Mouse (Mus musculus) Patski (cell line): ENCODE results near the gene Limd1. TPM values are rescaled to one million over a fixed set of nuclear protein-coding genes. Genes with fewer than 3 reads are reported as not detected.
"Not testable (repeated sequence)": the region's sequence is repeated elsewhere in the genome, so short reads cannot be mapped to it uniquely, and the experiment has no call there.

Source experiments
- ATAC-seq: fragments of 100-300 bp; one replicate; pipeline ENCODE4 v1.8.0; 2021
- CTCF ChIA-PET: fragments of 350-600 bp; sonication (Branson Sonifier 250); formaldehyde crosslinking; loops from one replicate; lab custom pipeline; 2022; ENCODE audit warnings: inconsistent platforms; lab: Charles Lee
- POLR2A ChIA-PET: fragments of 350-600 bp; sonication (Branson Sonifier 250); formaldehyde crosslinking; loops from one replicate; lab custom pipeline; 2022; ENCODE audit warnings: antibody characterized with exemption, inconsistent platforms; lab: Charles Lee
- DNase-seq: peaks from one replicate; pipeline ENCODE4 v3.0.0-alpha.2; 2011; ENCODE audit warnings: low read depth, low spot score
- H3K27me3 ChIP-seq: fragments of 371-371 bp; one replicate; pipeline ENCODE4 v1.5.1; 2021
- CTCF ChIP-seq: fragments of 100-300 bp; IDR thresholded peaks from one replicate; pipeline ENCODE4 v1.5.1; 2021
- in situ Hi-C: fragments of 300-500 bp; cut with MboI; formaldehyde crosslinking; loops from 3 replicates; pipeline ENCODE4 v1.11.1; 2018; ENCODE audit warnings: low pct_unique_long_range_greater_than_20kb, mixed read lengths
- polyA plus RNA-seq: library from polyadenylated mRNA; unstranded; gene quantifications from one replicate; pipeline ENCODE4 v1.2.3, GENCODE M21; 2021

The Limd1 gene
- polyA plus RNA-seq, result 51.9 TPM

- ATAC-seq (peak; percentile 93), DNase-seq (no peak)
- ChIA-PET CTCF (interaction anchor here (1.3 to 5.4 kb wide), 8 partner anchors 8 to 51 kb away, joined by 4 to 25 read pairs (median 8); partner anchors contain the start of gene Sacm1l), POLR2A (interaction anchor here (0.6 to 3.8 kb wide), 3 partner anchors 13 to 21 kb away, joined by 3 to 14 read pairs (median 4); no protein-coding TSS in a partner anchor)
- no peak for TF ChIP-seq CTCF
- H3K27me3 ChIP-seq, result no peaks in the 10 kb centered on the region
- in situ Hi-C loops, result loop anchor here (25.0 kb wide), 1 partner anchor 841 kb away; no protein-coding TSS in a partner anchor
These were observed at the start of gene Limd1 for GRCm38 (mm10) chr9:123478586-123479195. Limd1 (plus strand) TSS chr9:123478706.

- in situ Hi-C loops, result no loop called here
- no peak for TF ChIP-seq CTCF
- CTCF ChIA-PET, result no interaction called here
- POLR2A ChIA-PET, result interaction anchor here (0.6 kb wide), 1 partner anchor 36 kb away, joined by 4 read pairs; no protein-coding TSS in a partner anchor
- H3K27me3 ChIP-seq, result no peaks in the 10 kb centered on the region
- ATAC-seq, result no peak
- no peak for DNase-seq
These were observed 48.6 kb upstream of the Limd1 start for GRCm38 (mm10) chr9:123429863-123430262.

DNA sequence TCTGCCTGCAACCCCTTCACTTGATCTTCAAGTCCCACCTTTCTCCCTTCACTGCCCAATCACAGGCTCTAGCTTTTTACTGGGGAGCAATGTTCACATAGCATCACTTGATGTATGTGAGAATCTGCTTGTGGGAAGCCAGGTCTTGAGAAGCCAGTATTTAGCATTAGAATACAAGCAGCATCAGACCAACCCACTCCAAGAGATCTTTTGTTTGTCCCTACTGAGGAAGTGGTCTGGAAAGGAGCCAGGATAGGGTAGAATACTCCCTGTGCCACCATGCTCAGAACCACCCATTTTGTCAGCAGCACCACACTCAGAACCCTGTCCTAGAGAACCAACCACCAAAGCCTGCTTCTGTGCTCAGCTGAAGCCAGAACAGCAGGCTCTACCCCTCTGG lies 47.5 kb upstream of the Limd1 start:
- ATAC-seq, result no peak
- CTCF ChIA-PET, result interaction anchor here (0.8 to 1.2 kb wide), 2 partner anchors 22 to 82 kb away, joined by 3 to 4 read pairs; no protein-coding TSS in a partner anchor
- in situ Hi-C loops, result no loop called here
- no peaks in the 10 kb centered on the region for H3K27me3 ChIP-seq
- no peak for TF ChIP-seq CTCF
- POLR2A ChIA-PET, result no interaction called here
- DNase-seq, result no peak

GRCm38 (mm10) chr9:123438223-123438622 lies 40.3 kb upstream of the Limd1 start:
- ATAC-seq (no peak), DNase-seq (no peak)
- POLR2A ChIA-PET, result no interaction called here
- TF ChIP-seq CTCF, result no peak
- in situ Hi-C loops, result no loop called here
- CTCF ChIA-PET, result interaction anchor here (0.8 kb wide), 1 partner anchor 51 kb away, joined by 3 read pairs; no protein-coding TSS in a partner anchor
- no peaks in the 10 kb centered on the region for H3K27me3 ChIP-seq

- DNase-seq, result no peak
- POLR2A ChIA-PET, result interaction anchor here (0.7 kb wide), 1 partner anchor 285 kb away, joined by 7 read pairs; no protein-coding TSS in a partner anchor
- TF ChIP-seq CTCF, result peak; percentile 31
- H3K27me3 ChIP-seq, result no peaks in the 10 kb centered on the region
- in situ Hi-C loops, result loop anchor here (5.0 kb wide), 3 partner anchors 73 to 278 kb away; partner anchors contain the start of gene Lars2
- CTCF ChIA-PET, result no interaction called here
- no peak for ATAC-seq
These were observed 38.1 kb upstream of the Limd1 start for GRCm38 (mm10) chr9:123440230-123441058.

- ATAC-seq, DNase-seq, in situ Hi-C loops, CTCF ChIA-PET, POLR2A ChIA-PET, H3K27me3 ChIP-seq: not testable (repeated sequence)
- TF ChIP-seq CTCF, result peak; percentile 35
These were observed 31.4 kb upstream of the Limd1 start for GRCm38 (mm10) chr9:123447101-123447500.

- in situ Hi-C loops, result no loop called here
- DNase-seq (no peak), ATAC-seq (no peak)
- no peak for TF ChIP-seq CTCF
- CTCF ChIA-PET, result no interaction called here
- POLR2A ChIA-PET, result no interaction called here
- H3K27me3 ChIP-seq, result no peaks in the 10 kb centered on the region
These were observed 29.9 kb upstream of the Limd1 start for GRCm38 (mm10) chr9:123448594-123448993.

DNA sequence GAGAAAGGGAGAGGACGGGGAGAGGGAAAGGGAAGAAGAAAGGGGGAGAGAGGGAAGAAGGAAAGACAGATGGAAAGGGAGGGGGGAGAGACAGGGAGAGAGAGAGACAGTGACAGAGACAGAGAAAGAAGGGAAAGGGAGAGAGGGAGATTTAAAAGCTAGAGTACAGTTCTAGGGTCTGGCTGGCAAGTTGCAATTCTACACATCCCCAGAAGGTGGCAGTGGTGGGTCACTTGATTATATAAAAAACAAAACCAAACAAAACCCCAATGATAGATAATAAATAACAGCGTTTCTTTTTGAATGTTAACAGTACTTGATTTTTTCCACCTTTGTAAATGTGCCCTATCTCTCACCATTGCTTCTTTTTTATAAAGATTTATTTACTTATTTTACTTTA lies 28.3 kb upstream of the Limd1 start:
- POLR2A ChIA-PET, result no interaction called here
- ATAC-seq, result no peak
- TF ChIP-seq CTCF, result peak; percentile 80
- CTCF ChIA-PET, result interaction anchor here (0.7 to 3.1 kb wide), 13 partner anchors 10 to 79 kb away, joined by 3 to 16 read pairs (median 3); no protein-coding TSS in a partner anchor
- no peak for DNase-seq
- in situ Hi-C loops, result loop anchor here (5.0 kb wide), 1 partner anchor 77 kb away; the partner anchor contains the start of gene Sacm1l
- H3K27me3 ChIP-seq, result no peaks in the 10 kb centered on the region

DNA sequence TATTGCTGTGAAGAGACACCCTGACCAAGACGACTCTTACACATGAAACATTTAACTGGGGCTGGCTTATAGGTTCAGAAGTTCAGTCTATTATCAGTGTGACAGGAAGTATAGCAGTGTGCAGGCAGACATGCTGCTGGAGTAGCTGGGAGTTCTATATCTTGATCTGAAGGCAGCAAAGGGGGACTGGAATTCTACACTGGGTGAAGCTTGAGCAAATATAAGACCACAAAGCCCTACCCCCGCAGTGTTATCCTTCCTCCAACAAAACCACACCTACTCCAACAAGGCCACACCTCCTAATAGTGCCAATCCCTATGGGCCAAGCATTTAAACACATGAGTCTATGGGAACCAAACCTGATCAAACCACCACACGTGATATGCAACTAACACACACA lies 26.7 kb upstream of the Limd1 start:
- no peak for ATAC-seq
- ChIA-PET CTCF (interaction anchor here (3.1 kb wide), 1 partner anchor 54 kb away, joined by 16 read pairs; no protein-coding TSS in a partner anchor), POLR2A (no interaction called here)
- TF ChIP-seq CTCF, result no peak
- in situ Hi-C loops, result loop anchor here (5.0 kb wide), 1 partner anchor 76 kb away; the partner anchor contains the start of gene Sacm1l
- H3K27me3 ChIP-seq, result no peaks in the 10 kb centered on the region
- no peak for DNase-seq
